Mouse (Mus musculus) forebrain, embryonic 15.5 days (tissue): ENCODE data around the gene Hspa1l. TPM values are rescaled to one million over a fixed set of nuclear protein-coding genes. Genes with fewer than 3 reads are reported as not detected.
"Not testable (repeated sequence)": the region's sequence is repeated elsewhere in the genome, so short reads cannot be mapped to it uniquely, and the experiment has no call there.

Experiments
- ATAC-seq: fragments of 200-750 bp; cut with Nextera tagmentation; replicated peaks from 2 replicates; pipeline ENCODE4 v1.8.0; 2017; ENCODE audit warnings: mild to moderate bottlenecking, moderate TSS enrichment, moderate library complexity
- H3K27ac ChIP-seq: fragments of 300-500 bp; sonication (generic); replicated peaks from 2 replicates; pipeline ENCODE4 v1.5.1; 2015; ENCODE audit warnings: mild to moderate bottlenecking, inconsistent platforms
- H3K27me3 ChIP-seq: fragments of 300-500 bp; sonication (generic); 2 replicates; pipeline ENCODE4 v1.6.1; 2015; ENCODE audit warnings: inconsistent platforms
- H3K36me3 ChIP-seq: fragments of 300-500 bp; sonication (generic); 2 replicates; pipeline ENCODE4 v1.6.1; 2015; ENCODE audit warnings: mild to moderate bottlenecking, inconsistent platforms
- H3K4me1 ChIP-seq: fragments of 300-500 bp; sonication (generic); 2 replicates; pipeline ENCODE4 v1.6.1; 2015; ENCODE audit warnings: inconsistent platforms
- H3K4me2 ChIP-seq: fragments of 300-500 bp; sonication (generic); replicated peaks from 2 replicates; pipeline ENCODE4 v1.6.1; 2015; ENCODE audit warnings: mild to moderate bottlenecking, inconsistent platforms
- H3K4me3 ChIP-seq: fragments of 300-500 bp; sonication (generic); 2 replicates; pipeline ENCODE4 v1.5.1; 2015; ENCODE audit warnings: mild to moderate bottlenecking, inconsistent platforms
- H3K9ac ChIP-seq: fragments of 300-500 bp; sonication (generic); replicated peaks from 2 replicates; pipeline ENCODE4 v1.6.1; 2015; ENCODE audit warnings: mild to moderate bottlenecking, inconsistent platforms
- H3K9me3 ChIP-seq: fragments of 300-500 bp; sonication (generic); 2 replicates; pipeline ENCODE4 v1.6.1; 2016; ENCODE audit warnings: inconsistent platforms
- WGBS: fragments of 180-500 bp; shearing (Covaris S2); methylation state at CpG from one replicate; pipeline ENCODE4 v1.1.7; 2015; ENCODE audit warnings: mixed read lengths; 5-methylcytosine and 5-hydroxymethylcytosine counted together
- polyA plus RNA-seq: library from polyadenylated mRNA; unstranded; fragments of >200 nt; fragmentation: Nextera tagmentation; extraction: Ambion mirVana; gene quantifications from 2 replicates; pipeline ENCODE4 v1.2.1, GENCODE M21; 2015

The Hspa1l gene
- polyA plus RNA-seq, 1 experiment from 2014 or later = 1.5 TPM

- peak overlapping the region; percentile 97 for H3K4me2 ChIP-seq
- WGBS = under 1% methylated on average over 35 of the region's 35 CpGs
- peak overlapping the region; percentile 89 for H3K9ac ChIP-seq
- H3K9me3 ChIP-seq = no peaks in the 10 kb centered on the region
- no peaks in the 10 kb centered on the region for H3K27me3 ChIP-seq
- H3K4me3 ChIP-seq = peak overlapping the region; percentile 79
- ATAC-seq = peak; percentile 6; the same call in 1 of the 2 replicates
- peaks cover 26% of the 10 kb centered on the region for H3K36me3 ChIP-seq
- H3K4me1 ChIP-seq = peaks cover 38% of the 10 kb centered on the region
- H3K27ac ChIP-seq = peak overlapping the region; percentile 98
These were observed 29.1 kb downstream of the Hspa1l start for GRCm38 (mm10) chr17:35001452-35002152.

GRCm38 (mm10) chr17:35002153-35002865, 29.8 kb downstream of the Hspa1l start:
- Histone ChIP-seq H3K27me3 (no peaks in the 10 kb centered on the region), H3K36me3 (peaks cover 32% of the 10 kb centered on the region), H3K4me1 (peaks cover 38% of the 10 kb centered on the region), H3K4me3 (peak overlapping the region; percentile 79), H3K9ac (peak overlapping the region; percentile 89), H3K4me2 (peak overlapping the region; percentile 97), H3K9me3 (no peaks in the 10 kb centered on the region), H3K27ac (peak overlapping the region; percentile 98)
- WGBS = 5% methylated on average over 12 of the region's 12 CpGs
- ATAC-seq = no peak

GRCm38 (mm10) chr17:35003022-35003838, 30.7 kb downstream of the Hspa1l start:
- Histone ChIP-seq H3K27ac (no peak overlapping the region), H3K9me3 (no peaks in the 10 kb centered on the region), H3K27me3 (no peaks in the 10 kb centered on the region), H3K36me3 (peaks cover 40% of the 10 kb centered on the region), H3K4me1 (peaks cover 38% of the 10 kb centered on the region), H3K9ac (peak overlapping the region; percentile 2; the same call in 1 of the 2 replicates), H3K4me3 (no peak overlapping the region), H3K4me2 (peak overlapping the region; percentile 97)
- 76% methylated on average over 9 of the region's 9 CpGs for WGBS
- ATAC-seq = no peak

- Histone ChIP-seq H3K4me2 (no peak overlapping the region), H3K36me3 (peaks cover 50% of the 10 kb centered on the region), H3K27ac (no peak overlapping the region), H3K9ac (no peak overlapping the region), H3K9me3 (no peaks in the 10 kb centered on the region), H3K27me3 (no peaks in the 10 kb centered on the region), H3K4me3 (no peak overlapping the region), H3K4me1 (peaks cover 30% of the 10 kb centered on the region)
- 94% methylated on average over 17 of the region's 17 CpGs for WGBS
- no peak for ATAC-seq
These were observed 31.7 kb downstream of the Hspa1l start for GRCm38 (mm10) chr17:35004075-35004717.

- Histone ChIP-seq H3K4me1 (peaks cover 22% of the 10 kb centered on the region), H3K4me2 (no peak overlapping the region), H3K9ac (no peak overlapping the region), H3K27ac (no peak overlapping the region), H3K9me3 (no peaks in the 10 kb centered on the region), H3K36me3 (peaks cover 56% of the 10 kb centered on the region), H3K27me3 (no peaks in the 10 kb centered on the region), H3K4me3 (no peak overlapping the region)
- ATAC-seq = no peak
- 93% methylated on average over 10 of the region's 10 CpGs for WGBS
These were observed 32.7 kb downstream of the Hspa1l start for GRCm38 (mm10) chr17:35005158-35005557.

GRCm38 (mm10) chr17:35005902-35006301, 33.4 kb downstream of the Hspa1l start:
- Histone ChIP-seq H3K4me1 (peaks cover 21% of the 10 kb centered on the region), H3K36me3 (peaks cover 64% of the 10 kb centered on the region)
- H3K27me3 ChIP-seq, ATAC-seq, H3K4me3 ChIP-seq, H3K9me3 ChIP-seq, H3K4me2 ChIP-seq, H3K27ac ChIP-seq, H3K9ac ChIP-seq: not testable (repeated sequence)
- 92% methylated on average over 5 of the region's 5 CpGs for WGBS

- WGBS = 95% methylated on average over 7 of the region's 7 CpGs
- H3K4me2 ChIP-seq = no peak overlapping the region
- no peaks in the 10 kb centered on the region for H3K9me3 ChIP-seq
- no peaks in the 10 kb centered on the region for H3K27me3 ChIP-seq
- H3K4me3 ChIP-seq = no peak overlapping the region
- no peak overlapping the region for H3K9ac ChIP-seq
- peaks cover 79% of the 10 kb centered on the region for H3K36me3 ChIP-seq
- no peak overlapping the region for H3K27ac ChIP-seq
- ATAC-seq = no peak
- peaks cover 11% of the 10 kb centered on the region for H3K4me1 ChIP-seq
These were observed 35.0 kb downstream of the Hspa1l start for GRCm38 (mm10) chr17:35007387-35007991.

GRCm38 (mm10) chr17:35009586-35009985, 37.1 kb downstream of the Hspa1l start:
- no peak for ATAC-seq
- 85% methylated on average over 7 of the region's 7 CpGs for WGBS
- Histone ChIP-seq H3K27ac (no peak overlapping the region), H3K36me3 (peaks cover 92% of the 10 kb centered on the region), H3K4me2 (no peak overlapping the region), H3K4me1 (no peaks in the 10 kb centered on the region), H3K9me3 (no peaks in the 10 kb centered on the region), H3K4me3 (no peak overlapping the region), H3K27me3 (no peaks in the 10 kb centered on the region), H3K9ac (no peak overlapping the region)

- Histone ChIP-seq H3K27ac (no peak overlapping the region), H3K36me3 (peaks cover 94% of the 10 kb centered on the region), H3K4me3 (no peak overlapping the region), H3K27me3 (no peaks in the 10 kb centered on the region), H3K9me3 (no peaks in the 10 kb centered on the region), H3K9ac (no peak overlapping the region), H3K4me2 (no peak overlapping the region), H3K4me1 (peaks cover 4% of the 10 kb centered on the region; the same call in 1 of the 2 replicates)
- ATAC-seq = no peak
- WGBS = 91% methylated on average over 8 of the region's 8 CpGs
These were observed 38.9 kb downstream of the Hspa1l start for GRCm38 (mm10) chr17:35011440-35011839.

GRCm38 (mm10) chr17:35012430-35012829, 39.9 kb downstream of the Hspa1l start:
- H3K9me3 ChIP-seq = no peaks in the 10 kb centered on the region
- H3K4me3 ChIP-seq = no peak overlapping the region
- no peak for ATAC-seq
- no peaks in the 10 kb centered on the region for H3K27me3 ChIP-seq
- peaks cover 87% of the 10 kb centered on the region for H3K36me3 ChIP-seq
- H3K4me2 ChIP-seq = no peak overlapping the region
- 91% methylated on average over 13 of the region's 13 CpGs for WGBS
- H3K9ac ChIP-seq = no peak overlapping the region
- H3K27ac ChIP-seq = no peak overlapping the region
- H3K4me1 ChIP-seq = peaks cover 6% of the 10 kb centered on the region; the same call in 1 of the 2 replicates

- H3K36me3 ChIP-seq = peaks cover 80% of the 10 kb centered on the region
- H3K4me2 ChIP-seq = no peak overlapping the region
- no peak overlapping the region for H3K27ac ChIP-seq
- 85% methylated on average over 6 of the region's 6 CpGs for WGBS
- H3K27me3 ChIP-seq = no peaks in the 10 kb centered on the region
- no peak overlapping the region for H3K9ac ChIP-seq
- ATAC-seq = no peak
- H3K9me3 ChIP-seq = no peaks in the 10 kb centered on the region
- H3K4me1 ChIP-seq = peaks cover 6% of the 10 kb centered on the region; the same call in 1 of the 2 replicates
- no peak overlapping the region for H3K4me3 ChIP-seq
These were observed 40.7 kb downstream of the Hspa1l start for GRCm38 (mm10) chr17:35013221-35013620.
